Mouse (Mus musculus): ENCODE measurements around the gene Col12a1. TPM values are rescaled to one million over a fixed set of nuclear protein-coding genes. Genes with fewer than 3 reads are reported as not detected.

Col12a1 gene
- 10 to 100 TPM in 1 of 2 experiments, 1 to 10 TPM in 1; 3.0 to 79.2 TPM for polyA plus RNA-seq (2012; fragmentation: generic; extraction: Trizol)

GRCm38 (mm10) chr9:79718481-79719370 is at the start of gene Col12a1:
Gene Col12a1, minus strand, starts transcription at chr9:79718831.

GRCm38 (mm10) chr9:79759385-79760005 is 40.9 kb upstream of the Col12a1 start, which contains the start of gene Cox7a2:
Gene Cox7a2, minus strand, starts transcription at chr9:79759878.

Other genes with a start within 250 kb of the Col12a1 start
- 100 to 1,000 TPM; 286 to 497 TPM for gene Cox7a2, start 41.0 kb upstream of the Col12a1 start, polyA plus RNA-seq (2012; fragmentation: generic; extraction: Trizol)
- 10 to 100 TPM in 1 of 2 experiments, 1 to 10 TPM in 1; 1.0 to 10.4 TPM for gene Tmem30a, start 74.7 kb upstream of the Col12a1 start, polyA plus RNA-seq (2012; fragmentation: generic; extraction: Trizol)

All from C3H10T1/2 (cell line).